Mouse (Mus musculus) gonadal fat pad, adult 2 months (tissue): ENCODE measurements around the gene Olfr1042. TPM values are rescaled to one million over a fixed set of nuclear protein-coding genes. Genes with fewer than 3 reads are reported as not detected.
"Not testable (repeated sequence)": the region's sequence is repeated elsewhere in the genome, so short reads cannot be mapped to it uniquely, and the experiment has no call there.

Experiments
- DNase-seq: peaks from one replicate; pipeline ENCODE4 v3.0.0-alpha.2; 2012; ENCODE audit warnings: low read depth
- polyA plus RNA-seq: library from polyadenylated mRNA; depleted of rRNA; stranded (reverse); fragments of >200 nt; gene quantifications from 2 replicates; pipeline ENCODE4 v1.2.3, GENCODE M21; 2012; rRNA removed

The Olfr1042 gene
- polyA plus RNA-seq: not detected in 2 replicates

GRCm38 (mm10) chr2:86161738-86162137 is at the start of gene Olfr1042:
Gene Olfr1042 (minus strand): TSS chr2:86161838.
- DNase-seq: no peak

GRCm38 (mm10) chr2:86202909-86203308 is 41.3 kb upstream of the Olfr1042 start, which contains the start of gene Olfr1045:
Gene Olfr1045 (minus strand): TSS chr2:86203009.
- no peak for DNase-seq

DNA sequence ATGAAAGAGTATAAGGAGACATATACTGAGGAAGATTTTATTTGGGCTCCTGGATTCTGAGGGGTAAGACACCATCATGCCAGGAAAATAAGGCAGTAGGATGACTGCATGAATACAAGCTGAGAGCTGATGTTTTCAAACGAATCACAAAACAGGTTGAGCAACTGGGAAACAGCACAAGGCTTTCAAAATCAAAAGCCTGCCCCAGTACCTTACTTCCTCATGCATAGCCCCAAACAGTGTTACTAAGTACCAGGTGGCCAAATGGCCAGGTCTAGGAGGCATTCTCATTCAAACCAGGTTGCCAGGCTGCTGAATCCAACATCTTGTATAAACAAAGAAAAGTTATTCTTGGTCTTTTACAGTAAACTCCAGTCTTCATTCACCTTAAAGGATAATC is 34.2 kb upstream of the Olfr1042 start:
- DNase-seq: no peak

GRCm38 (mm10) chr2:86185583-86185982 is 23.9 kb upstream of the Olfr1042 start, which contains the start of gene Olfr52:
Gene Olfr52 (minus strand): TSS chr2:86185683.
- DNase-seq: no peak

DNA sequence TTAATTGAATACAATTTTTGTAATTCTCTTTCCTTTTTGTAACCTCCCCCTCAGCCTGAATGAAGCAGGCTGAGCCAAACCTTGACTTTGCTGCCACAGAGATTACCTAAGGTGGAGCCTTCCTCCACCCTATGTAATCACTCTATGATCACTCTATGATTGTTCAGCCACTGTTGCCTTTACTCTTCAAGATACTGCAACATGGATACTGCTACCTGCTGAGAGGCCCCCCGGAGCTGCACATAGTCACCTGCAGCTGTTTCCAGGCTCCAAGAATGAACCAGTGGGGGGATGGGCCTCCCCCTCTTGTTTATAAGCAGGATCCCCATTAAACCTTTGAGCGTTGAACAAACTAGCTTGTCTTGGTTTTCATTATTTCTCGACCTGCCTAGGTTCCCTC is 18.3 kb upstream of the Olfr1042 start:
- no peak for DNase-seq

- no peak for DNase-seq
Measured at GRCm38 (mm10) chr2:86177720-86178119, 16.1 kb upstream of the Olfr1042 start, which contains the start of gene Olfr1044. Gene Olfr1044 (minus strand): TSS chr2:86177820.

GRCm38 (mm10) chr2:86175422-86175821 is 13.8 kb upstream of the Olfr1042 start:
- DNase-seq: not testable (repeated sequence)

DNA sequence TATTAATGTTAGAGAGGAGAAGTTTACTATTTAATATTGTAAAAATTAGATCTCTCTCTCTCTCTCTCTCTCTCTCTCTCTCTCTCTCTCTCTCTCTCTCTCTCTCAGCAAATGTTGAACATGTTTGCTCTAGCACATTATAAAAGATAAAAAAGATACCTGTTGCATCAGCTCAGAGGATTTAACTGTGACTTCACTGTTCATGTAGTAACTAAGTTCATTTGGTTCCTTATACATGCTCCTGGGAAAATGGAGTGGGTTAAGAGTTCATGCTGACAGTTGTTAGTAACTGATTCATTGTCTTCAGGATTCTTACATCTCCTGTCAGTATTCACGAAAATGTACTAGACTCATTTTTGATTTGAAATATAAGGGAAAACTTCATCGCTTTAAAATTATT is 5.8 kb upstream of the Olfr1042 start, which contains the start of gene Olfr1043:
Gene Olfr1043 (minus strand): TSS at position 101 of the 400 bp plus-strand sequence.
- no peak for DNase-seq

GRCm38 (mm10) chr2:86146632-86147031 is 15.0 kb downstream of the Olfr1042 start, which contains the start of gene Olfr1040:
Gene Olfr1040 (minus strand): TSS chr2:86146732.
- no peak for DNase-seq

DNA sequence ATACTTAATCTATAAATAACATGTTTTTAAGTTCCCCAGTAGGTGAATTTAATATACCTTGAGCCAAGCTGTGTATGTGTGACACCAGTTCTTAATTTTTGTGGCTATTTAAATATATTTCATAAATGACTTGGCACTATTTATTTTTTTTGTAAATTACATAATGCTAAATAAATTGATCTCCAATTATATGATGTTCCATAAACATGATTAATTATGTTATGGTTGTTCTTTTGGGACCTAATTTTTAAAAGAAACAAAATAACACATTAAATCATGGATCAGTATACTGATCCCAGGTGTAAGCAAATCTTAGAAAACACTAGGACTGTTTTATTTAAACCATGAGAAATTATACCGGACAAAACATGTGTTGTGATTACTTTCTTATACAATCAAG is 25.8 kb downstream of the Olfr1042 start, which contains the start of gene Olfr1039:
Gene Olfr1039 (minus strand): TSS at position 101 of the 400 bp plus-strand sequence.
- no peak for DNase-seq

Other genes starting within 250 kb of the Olfr1042 start
- gene Olfr1025-ps1, start 246.6 kb downstream of the Olfr1042 start, polyA plus RNA-seq: not detected in 2 replicates
- gene Olfr1026, start 240.3 kb downstream of the Olfr1042 start, polyA plus RNA-seq: not detected in 2 replicates
- gene Olfr1028, start 211.4 kb downstream of the Olfr1042 start, polyA plus RNA-seq: not detected in 2 replicates
- gene Olfr1029, start 187.9 kb downstream of the Olfr1042 start, polyA plus RNA-seq: not detected in 2 replicates
- gene Olfr1030, start 182.6 kb downstream of the Olfr1042 start, polyA plus RNA-seq: not detected in 2 replicates
- not detected in 2 replicates for gene Olfr1031, start 171.5 kb downstream of the Olfr1042 start, polyA plus RNA-seq
- gene Olfr1032, start 156.3 kb downstream of the Olfr1042 start, polyA plus RNA-seq: not detected in 2 replicates
- 0.61 and 1.0 TPM in 2 replicates for gene Olfr1033, start 141.2 kb downstream of the Olfr1042 start, polyA plus RNA-seq
- gene Olfr1034, start 116.0 kb downstream of the Olfr1042 start, polyA plus RNA-seq: 0.13 and 0.14 TPM in 2 replicates
- gene Olfr1036, start 87.8 kb downstream of the Olfr1042 start, polyA plus RNA-seq: not detected in 2 replicates
- not detected in 2 replicates for gene Olfr1037, start 74.5 kb downstream of the Olfr1042 start, polyA plus RNA-seq
- 0.03 TPM in 1 of 2 replicates, not detected in the other for gene Olfr1039, start 25.9 kb downstream of the Olfr1042 start, polyA plus RNA-seq
- gene Olfr1040, start 15.1 kb downstream of the Olfr1042 start, polyA plus RNA-seq: not detected in 2 replicates
- gene Olfr1043, start 5.7 kb upstream of the Olfr1042 start, polyA plus RNA-seq: not detected in 2 replicates
- gene Olfr1044, start 16.0 kb upstream of the Olfr1042 start, polyA plus RNA-seq: not detected in 2 replicates
- gene Olfr52, start 23.8 kb upstream of the Olfr1042 start, polyA plus RNA-seq: not detected in 2 replicates
- not detected in 2 replicates for gene Olfr1045, start 41.2 kb upstream of the Olfr1042 start, polyA plus RNA-seq
- not detected in 2 replicates for gene Olfr1046, start 57.5 kb upstream of the Olfr1042 start, polyA plus RNA-seq
- gene Olfr1047, start 69.6 kb upstream of the Olfr1042 start, polyA plus RNA-seq: not detected in 2 replicates
- gene Olfr1048, start 78.5 kb upstream of the Olfr1042 start, polyA plus RNA-seq: not detected in 2 replicates
- not detected in 2 replicates for gene Olfr1049, start 96.5 kb upstream of the Olfr1042 start, polyA plus RNA-seq
- not detected in 2 replicates for gene Olfr1051, start 117.2 kb upstream of the Olfr1042 start, polyA plus RNA-seq
- gene Olfr1052, start 130.6 kb upstream of the Olfr1042 start, polyA plus RNA-seq: not detected in 2 replicates
- not detected in 2 replicates for gene Olfr1053, start 153.4 kb upstream of the Olfr1042 start, polyA plus RNA-seq
- gene Olfr1054, start 173.6 kb upstream of the Olfr1042 start, polyA plus RNA-seq: not detected in 2 replicates
- gene Olfr1055, start 188.4 kb upstream of the Olfr1042 start, polyA plus RNA-seq: not detected in 2 replicates
- not detected in 2 replicates for gene Olfr1056, start 200.6 kb upstream of the Olfr1042 start, polyA plus RNA-seq
- not detected in 2 replicates for gene Olfr1057, start 216.6 kb upstream of the Olfr1042 start, polyA plus RNA-seq
- not detected in 2 replicates for gene Olfr1058, start 226.7 kb upstream of the Olfr1042 start, polyA plus RNA-seq